Comparison of ENCODE assay signal across 11 mouse cellular contexts in the genomic region with DNA sequence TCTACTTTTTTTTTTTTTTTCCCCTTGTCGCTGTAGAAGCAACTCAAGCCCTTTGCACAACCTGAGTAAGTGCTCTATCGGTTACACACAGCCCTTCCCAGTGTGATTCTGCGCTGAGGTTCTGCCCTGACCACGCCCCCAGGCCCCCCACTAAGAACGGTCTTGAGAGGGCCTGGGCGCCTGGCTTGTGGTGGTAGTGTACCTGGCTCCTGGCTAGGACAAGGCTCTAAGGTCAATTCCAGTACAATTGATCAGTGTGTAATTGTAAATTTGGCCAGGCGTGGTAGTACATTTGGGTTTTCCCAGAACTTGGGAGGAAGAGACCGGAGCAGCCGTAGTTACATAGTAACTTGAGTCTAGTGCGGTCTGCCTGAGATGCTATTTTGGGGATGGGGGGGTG. TPM values are rescaled to one million over a fixed set of nuclear protein-coding genes. Genes with fewer than 3 reads are reported as not detected.
DNase-seq lines count a peak whose midpoint lies in the region; ATAC-seq lines count a peak whose summit lies in the region.
"Had no signal": no experiment of that assay in that cellular context is flagged by ENCODE, and none has a peak within 500 bp of the region (broad histone marks: within the 10 kb centered on the region; RNA-seq: fewer than 3 reads in every experiment).

No protein-coding gene starts in this region.

- 0 out of 2 replicates have a peak, but pooled peaks cover 8% of the 10 kb centered on the region for H3K27me3 ChIP-seq in hindbrain, embryonic 12.5 days
- H3K27me3 ChIP-seq in hindbrain, embryonic 11.5 days (ENCODE audit: control insufficient read depth, insufficient read depth, low read length): no peaks in the 10 kb centered on the region
- peaks cover 4% of the 10 kb centered on the region for H3K27me3 ChIP-seq in neural tube, embryonic 13.5 days
- H3K27me3 ChIP-seq in intestine, embryonic 15.5 days (replicated peaks): no peaks in the 10 kb centered on the region

- 53% methylated on average over 10 of the region's 10 CpGs for WGBS in hindbrain, embryonic 12.5 days
- 46% methylated on average over 10 of the region's 10 CpGs for WGBS in hindbrain, embryonic 11.5 days
- WGBS in neural tube, embryonic 13.5 days: 57% methylated on average over 10 of the region's 10 CpGs
- WGBS in intestine, embryonic 15.5 days: 37% methylated on average over 10 of the region's 10 CpGs

- peaks cover 25% of the 10 kb centered on the region for H3K4me1 ChIP-seq in hindbrain, embryonic 12.5 days
- H3K4me1 ChIP-seq in hindbrain, embryonic 11.5 days (replicated peaks; ENCODE audit: control insufficient read depth, insufficient read depth, low read length): peaks cover 8% of the 10 kb centered on the region; the same call in 1 of the 2 replicates
- peaks cover 35% of the 10 kb centered on the region for H3K4me1 ChIP-seq in neural tube, embryonic 13.5 days (replicated peaks)
- peaks cover 22% of the 10 kb centered on the region for H3K4me1 ChIP-seq in intestine, embryonic 15.5 days (replicated peaks)

- peak overlapping the region; percentile 96 for H3K27ac ChIP-seq in hindbrain, embryonic 12.5 days
- no peak overlapping the region for H3K27ac ChIP-seq in hindbrain, embryonic 11.5 days (ENCODE audit: low read depth, low read length)
- peak overlapping the region; percentile 95; the same call in 1 of the 2 replicates for H3K27ac ChIP-seq in neural tube, embryonic 13.5 days (replicated peaks)
- peak overlapping the region; percentile 85 for H3K27ac ChIP-seq in intestine, embryonic 15.5 days

- peaks cover 12% of the 10 kb centered on the region for H3K36me3 ChIP-seq in hindbrain, embryonic 12.5 days
- H3K36me3 ChIP-seq in hindbrain, embryonic 11.5 days (ENCODE audit: control insufficient read depth, insufficient read depth, low read length): no peaks in the 10 kb centered on the region
- peaks cover 9% of the 10 kb centered on the region for H3K36me3 ChIP-seq in neural tube, embryonic 13.5 days
- peaks cover 5% of the 10 kb centered on the region; the same call in 1 of the 2 replicates for H3K36me3 ChIP-seq in intestine, embryonic 15.5 days

- DNase-seq in hindbrain, embryonic 11.5 days (ENCODE audit: low spot score): no peak
- DNase-seq in neural tube, embryonic 10.5 days (ENCODE audit: extremely low spot score, low spot score): no peak
- peak; percentile 73 for DNase-seq in testis, postnatal 14 days (ENCODE audit: low spot score)
- no peak for DNase-seq in right cerebral cortex, postnatal 14 days
- DNase-seq: adrenal gland, postnatal 10 days; lung, postnatal 10 days; thymus, adult 2 months had no signal

- H3K4me2 ChIP-seq in hindbrain, embryonic 12.5 days (replicated peaks): no peak overlapping the region
- no peak overlapping the region for H3K4me2 ChIP-seq in hindbrain, embryonic 11.5 days (replicated peaks; ENCODE audit: low read depth, low read length)
- no peak overlapping the region for H3K4me2 ChIP-seq in neural tube, embryonic 13.5 days
- H3K4me2 ChIP-seq in intestine, embryonic 15.5 days (replicated peaks): peak overlapping the region; percentile 94

- H3K9me3 ChIP-seq in hindbrain, embryonic 12.5 days (replicated peaks): no peaks in the 10 kb centered on the region
- no peaks in the 10 kb centered on the region for H3K9me3 ChIP-seq in hindbrain, embryonic 11.5 days (ENCODE audit: control insufficient read depth, low read length)
- no peaks in the 10 kb centered on the region for H3K9me3 ChIP-seq in neural tube, embryonic 13.5 days
- H3K9me3 ChIP-seq in intestine, embryonic 15.5 days: no peaks in the 10 kb centered on the region
- H3K9me3 ChIP-seq: G1E had no signal

- no peak for ATAC-seq in hindbrain, embryonic 12.5 days (ENCODE audit: low FRiP score)
- no peak for ATAC-seq in hindbrain, embryonic 11.5 days (ENCODE audit: low FRiP score)
- ATAC-seq in neural tube, embryonic 13.5 days (ENCODE audit: low read depth): no peak
- no peak for ATAC-seq in intestine, embryonic 15.5 days

- no peak overlapping the region for H3K4me3 ChIP-seq in hindbrain, embryonic 12.5 days
- no peak overlapping the region for H3K4me3 ChIP-seq in hindbrain, embryonic 11.5 days (ENCODE audit: low read depth, low read length)
- no peak overlapping the region for H3K4me3 ChIP-seq in neural tube, embryonic 13.5 days
- H3K4me3 ChIP-seq in intestine, embryonic 15.5 days (replicated peaks): 0 out of 2 replicates have a peak overlapping the region, but pooled peaks have one; percentile 4

- H3K9ac ChIP-seq in hindbrain, embryonic 12.5 days: no peak overlapping the region
- no peak overlapping the region for H3K9ac ChIP-seq in hindbrain, embryonic 11.5 days (ENCODE audit: low read depth, low read length)
- H3K9ac ChIP-seq in neural tube, embryonic 13.5 days: no peak overlapping the region
- H3K9ac ChIP-seq in intestine, embryonic 15.5 days: no peak overlapping the region

RNA-seq across cellular contexts. Expression of gene Mpnd, which starts 1.4 kb away (rescaled TPM):
- 196 and 209 TPM in 2 replicates for polyA plus RNA-seq in hindbrain, embryonic 12.5 days (2016; fragmentation: Nextera tagmentation; extraction: Ambion mirVana)
- polyA plus RNA-seq in hindbrain, embryonic 11.5 days (2014; fragmentation: Nextera tagmentation; extraction: Ambion mirVana): 141 and 163 TPM in 2 replicates
- 156 and 174 TPM in 2 replicates for polyA plus RNA-seq in neural tube, embryonic 13.5 days (2015; fragmentation: Nextera tagmentation; extraction: Ambion mirVana)
- polyA plus RNA-seq in intestine, embryonic 15.5 days (2015; fragmentation: Nextera tagmentation; extraction: Ambion mirVana): 86.3 and 95.3 TPM in 2 replicates

RNA-seq across cellular contexts. Expression of gene Stap2, which starts 1.6 kb away (rescaled TPM):
- polyA plus RNA-seq in hindbrain, embryonic 12.5 days (2016; fragmentation: Nextera tagmentation; extraction: Ambion mirVana): 6.5 and 6.6 TPM in 2 replicates
- polyA plus RNA-seq in hindbrain, embryonic 11.5 days (2014; fragmentation: Nextera tagmentation; extraction: Ambion mirVana): 5.1 and 6.3 TPM in 2 replicates
- polyA plus RNA-seq in neural tube, embryonic 13.5 days (2015; fragmentation: Nextera tagmentation; extraction: Ambion mirVana): 6.4 and 7.4 TPM in 2 replicates
- 40.3 and 45.8 TPM in 2 replicates for polyA plus RNA-seq in intestine, embryonic 15.5 days (2015; fragmentation: Nextera tagmentation; extraction: Ambion mirVana)
- polyA plus RNA-seq: G1E had no signal

RNA-seq across cellular contexts. Expression of gene Fsd1, which starts 20.6 kb away (rescaled TPM):
- 96.4 and 103 TPM in 2 replicates for polyA plus RNA-seq in hindbrain, embryonic 12.5 days (2016; fragmentation: Nextera tagmentation; extraction: Ambion mirVana)
- polyA plus RNA-seq in hindbrain, embryonic 11.5 days (2014; fragmentation: Nextera tagmentation; extraction: Ambion mirVana): 65.0 and 66.5 TPM in 2 replicates
- 145 and 165 TPM in 2 replicates for polyA plus RNA-seq in neural tube, embryonic 13.5 days (2015; fragmentation: Nextera tagmentation; extraction: Ambion mirVana)
- 8.9 and 11.5 TPM in 2 replicates for polyA plus RNA-seq in intestine, embryonic 15.5 days (2015; fragmentation: Nextera tagmentation; extraction: Ambion mirVana)
- polyA plus RNA-seq: G1E had no signal

RNA-seq across cellular contexts. Expression of gene Sh3gl1, which starts 29.5 kb away (rescaled TPM):
- 141 and 144 TPM in 2 replicates for polyA plus RNA-seq in hindbrain, embryonic 12.5 days (2016; fragmentation: Nextera tagmentation; extraction: Ambion mirVana)
- 112 and 114 TPM in 2 replicates for polyA plus RNA-seq in hindbrain, embryonic 11.5 days (2014; fragmentation: Nextera tagmentation; extraction: Ambion mirVana)
- polyA plus RNA-seq in neural tube, embryonic 13.5 days (2015; fragmentation: Nextera tagmentation; extraction: Ambion mirVana): 112 and 114 TPM in 2 replicates
- polyA plus RNA-seq in intestine, embryonic 15.5 days (2015; fragmentation: Nextera tagmentation; extraction: Ambion mirVana): 124 TPM in 2 replicates

RNA-seq across cellular contexts. Expression of gene Chaf1a, which starts 33.3 kb away (rescaled TPM):
- 26.8 and 30.2 TPM in 2 replicates for polyA plus RNA-seq in hindbrain, embryonic 12.5 days (2016; fragmentation: Nextera tagmentation; extraction: Ambion mirVana)
- polyA plus RNA-seq in hindbrain, embryonic 11.5 days (2014; fragmentation: Nextera tagmentation; extraction: Ambion mirVana): 16.1 and 18.9 TPM in 2 replicates
- polyA plus RNA-seq in neural tube, embryonic 13.5 days (2015; fragmentation: Nextera tagmentation; extraction: Ambion mirVana): 6.3 and 8.0 TPM in 2 replicates
- polyA plus RNA-seq in intestine, embryonic 15.5 days (2015; fragmentation: Nextera tagmentation; extraction: Ambion mirVana): 21.4 and 22.4 TPM in 2 replicates
